Mouse (Mus musculus) G1E (cell line): ENCODE measurements around the gene Alcam. TPM values are rescaled to one million over a fixed set of nuclear protein-coding genes. Genes with fewer than 3 reads are reported as not detected.

Source experiments
- ATAC-seq: 2 replicates; pipeline ENCODE4 v1.8.0; 2016; ENCODE audit warnings: mild to moderate bottlenecking; ENCODE audit not compliant: insufficient number of reproducible peaks, poor library complexity, low FRiP score, severe bottlenecking; ENCODE audit errors: extremely low read depth
- DNase-seq: peaks from one replicate; pipeline ENCODE4 v3.0.0; 2012; ENCODE audit warnings: low spot score
- H3K27me3 ChIP-seq: 2 replicates; pipeline ENCODE4 v1.6.1; 2012; ENCODE audit warnings: mild to moderate bottlenecking, low read length, inconsistent platforms; ENCODE audit not compliant: insufficient read depth
- H3K36me3 ChIP-seq: replicated peaks from 2 replicates; pipeline ENCODE3; 2012; ENCODE audit warnings: mild to moderate bottlenecking, inconsistent platforms
- H3K4me1 ChIP-seq: 2 replicates; pipeline ENCODE4 v1.6.1; 2012; ENCODE audit warnings: low read depth, low read length, inconsistent platforms, mixed read lengths; ENCODE audit not compliant: insufficient read depth
- H3K4me3 ChIP-seq: 2 replicates; pipeline ENCODE4 v1.5.1; 2012; ENCODE audit warnings: low read depth, mild to moderate bottlenecking, inconsistent platforms, low read length, moderate library complexity, mixed read lengths
- H3K9me3 ChIP-seq: replicated peaks from 2 replicates; pipeline ENCODE4 v1.6.1; 2012; ENCODE audit warnings: inconsistent platforms
- CTCF ChIP-seq: IDR thresholded peaks from 2 replicates; pipeline ENCODE4 v1.5.1; 2012; ENCODE audit warnings: low read depth, low read length, inconsistent platforms, mixed read lengths
- GATA1 ChIP-seq: IDR thresholded peaks from 2 replicates; pipeline ENCODE4 v1.6.1; 2012; ENCODE audit warnings: borderline replicate concordance, low read length, inconsistent platforms, mixed read lengths
- GATA2 ChIP-seq: IDR thresholded peaks from 2 replicates; pipeline ENCODE4 v1.6.1; 2012; ENCODE audit warnings: low read depth, low read length, inconsistent platforms, borderline replicate concordance
- POLR2AphosphoS5 ChIP-seq: IDR thresholded peaks from 2 replicates; pipeline ENCODE4 v1.6.1; 2012; ENCODE audit warnings: low read depth, low read length, inconsistent platforms; ENCODE audit not compliant: insufficient replicate concordance
- TAL1 ChIP-seq: conservative IDR thresholded peaks from 2 replicates; pipeline ENCODE4 v1.6.1; 2012; ENCODE audit warnings: low read depth, low read length, inconsistent platforms, mixed read lengths
- polyA plus RNA-seq: library from polyadenylated mRNA; stranded (reverse); fragments of >175 nt; gene quantifications from 2 replicates; pipeline ENCODE4 v1.2.3, GENCODE M21; 2012
- total RNA-seq, 2 experiments: library from RNA; stranded (forward) in 1 of 2; stranded (reverse) in 1 of 2; fragments of 200-1000 nt in 1 of 2; fragments of >200 nt in 1 of 2; fragmentation: Nextera tagmentation in 1 of 2; gene quantifications; 2 replicates each; pipeline ENCODE4 v1.2.3; 2014 to 2017

Alcam gene
- total and polyA plus RNA-seq, 3 experiments: 0.11 TPM; not detected in 2

GRCm38 (mm10) chr16:52449889-52450244 is 4.0 kb downstream of the Alcam start:
- ATAC-seq: no peak
- H3K4me1 ChIP-seq: no peaks in the 10 kb centered on the region
- TF ChIP-seq TAL1 (no peak), GATA1 (no peak), POLR2AphosphoS5 (no peak), CTCF (no peak), GATA2 (no peak)
- H3K27me3 ChIP-seq: no peaks in the 10 kb centered on the region
- H3K9me3 ChIP-seq: peaks cover 32% of the 10 kb centered on the region
- DNase-seq: no peak
- H3K36me3 ChIP-seq: no peaks in the 10 kb centered on the region
- H3K4me3 ChIP-seq: no peak overlapping the region

- no peak for DNase-seq
- ATAC-seq: no peak
- H3K4me1 ChIP-seq: no peaks in the 10 kb centered on the region
Measured at GRCm38 (mm10) chr16:52445984-52446383, 7.9 kb downstream of the Alcam start.

GRCm38 (mm10) chr16:52443635-52444505 is 10.0 kb downstream of the Alcam start:
- no peak for ATAC-seq
- H3K27me3 ChIP-seq: no peaks in the 10 kb centered on the region
- no peaks in the 10 kb centered on the region for H3K9me3 ChIP-seq
- H3K4me1 ChIP-seq: no peaks in the 10 kb centered on the region
- no peak for DNase-seq
- TF ChIP-seq TAL1 (no peak), CTCF (no peak), GATA1 (no peak), GATA2 (no peak), POLR2AphosphoS5 (no peak)
- H3K36me3 ChIP-seq: no peaks in the 10 kb centered on the region
- H3K4me3 ChIP-seq: no peak overlapping the region

More at GRCm38 (mm10) chr16:52445984-52446383, 7.9 kb downstream of the Alcam start:
- no peaks in the 10 kb centered on the region for H3K27me3 ChIP-seq
- H3K9me3 ChIP-seq: peaks cover 8% of the 10 kb centered on the region
- TF ChIP-seq GATA2 (no peak), TAL1 (no peak), POLR2AphosphoS5 (no peak), CTCF (no peak), GATA1 (no peak)
- no peaks in the 10 kb centered on the region for H3K36me3 ChIP-seq
- no peak overlapping the region for H3K4me3 ChIP-seq

GRCm38 (mm10) chr16:52443055-52443454 is 10.8 kb downstream of the Alcam start:
- H3K4me1 ChIP-seq: no peaks in the 10 kb centered on the region
- no peaks in the 10 kb centered on the region for H3K36me3 ChIP-seq
- H3K9me3 ChIP-seq: no peaks in the 10 kb centered on the region
- TF ChIP-seq POLR2AphosphoS5: no peak
- no peak for TF ChIP-seq GATA2
- TF ChIP-seq GATA1: no peak
- no peaks in the 10 kb centered on the region for H3K27me3 ChIP-seq
- no peak overlapping the region for H3K4me3 ChIP-seq
- ATAC-seq: no peak
- DNase-seq: no peak

- H3K27me3 ChIP-seq: no peaks in the 10 kb centered on the region
- no peak overlapping the region for H3K4me3 ChIP-seq
- H3K4me1 ChIP-seq: no peaks in the 10 kb centered on the region
- ATAC-seq (no peak), DNase-seq (no peak)
- H3K36me3 ChIP-seq: no peaks in the 10 kb centered on the region
- TF ChIP-seq CTCF: no peak
- TF ChIP-seq POLR2AphosphoS5: no peak
- no peak for TF ChIP-seq GATA2
- no peak for TF ChIP-seq GATA1
- no peak for TF ChIP-seq TAL1
- H3K9me3 ChIP-seq: peaks cover 3% of the 10 kb centered on the region; the same call in 1 of the 2 replicates
Measured at GRCm38 (mm10) chr16:52439600-52439999, 14.3 kb downstream of the Alcam start.

- Histone ChIP-seq H3K9me3 (peaks cover 3% of the 10 kb centered on the region; the same call in 1 of the 2 replicates), H3K36me3 (no peaks in the 10 kb centered on the region), H3K27me3 (no peaks in the 10 kb centered on the region), H3K4me1 (no peaks in the 10 kb centered on the region), H3K4me3 (no peak overlapping the region)
- no peak for DNase-seq
- ATAC-seq: no peak
- no peak for TF ChIP-seq CTCF
- TF ChIP-seq POLR2AphosphoS5: no peak
- TF ChIP-seq GATA1: no peak
- TF ChIP-seq TAL1: no peak
- no peak for TF ChIP-seq GATA2
Measured at GRCm38 (mm10) chr16:52439007-52439406, 14.9 kb downstream of the Alcam start.

GRCm38 (mm10) chr16:52438216-52438904 is 15.5 kb downstream of the Alcam start:
- H3K9me3 ChIP-seq: peaks cover 3% of the 10 kb centered on the region; the same call in 1 of the 2 replicates
- no peaks in the 10 kb centered on the region for H3K36me3 ChIP-seq
- ATAC-seq: no peak
- no peaks in the 10 kb centered on the region for H3K4me1 ChIP-seq
- TF ChIP-seq TAL1: no peak
- H3K27me3 ChIP-seq: no peaks in the 10 kb centered on the region
- no peak for DNase-seq
- no peak overlapping the region for H3K4me3 ChIP-seq
